8 mouse cellular contexts compared by ENCODE assay signal in the genomic region with DNA sequence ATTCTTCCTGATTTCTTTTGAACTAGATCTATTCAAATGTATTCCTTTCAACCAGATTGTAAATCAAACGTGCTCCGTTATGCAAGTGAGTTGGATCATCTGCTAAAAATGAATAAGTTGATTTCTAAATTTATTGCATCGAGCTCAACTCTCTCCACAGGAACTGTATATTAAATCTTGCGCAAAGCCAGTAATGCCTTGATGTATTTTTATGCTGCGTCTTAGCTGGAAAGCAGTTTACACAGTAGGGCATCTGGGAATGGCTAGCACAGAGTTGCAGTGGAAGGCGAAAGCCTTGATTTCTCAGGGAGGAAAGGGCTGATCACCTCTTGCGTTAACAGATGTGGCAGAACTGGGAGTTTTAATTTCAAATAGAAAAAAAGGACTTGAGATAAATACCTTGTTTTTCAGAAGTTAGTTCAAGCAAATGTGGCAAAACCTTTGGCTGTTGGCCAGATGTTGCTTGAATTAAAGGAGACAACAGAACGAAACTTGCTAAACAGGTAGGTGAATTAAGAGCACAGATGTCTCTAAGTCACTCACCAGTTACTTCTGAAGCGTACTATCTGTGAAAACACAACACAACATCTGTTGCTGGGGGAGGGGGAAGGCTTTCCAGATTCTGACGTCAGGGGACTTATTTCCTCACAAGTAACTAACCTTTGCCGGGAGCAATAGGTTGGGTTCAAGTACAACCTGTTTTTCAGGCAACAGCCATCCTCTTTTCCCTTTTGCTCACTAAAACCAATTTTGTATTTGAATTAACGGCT. TPM values are rescaled to one million over a fixed set of nuclear protein-coding genes. Genes with fewer than 3 reads are reported as not detected.
A peak's percentile ranks its signal among the peaks of the same experiment; 100 is the strongest.
DNase-seq lines count a peak whose midpoint lies in the region; ATAC-seq and TF ChIP-seq lines count a peak whose summit lies in the region.

No protein-coding gene starts in this region.

- H3K9ac ChIP-seq in liver, embryonic 13.5 days = peak overlapping the region; percentile 79

- no peak for TF ChIP-seq CTCF in spleen, adult 2 months (IDR thresholded peaks at IDR 0.05; ENCODE audit: extremely low read depth, insufficient read depth, insufficient read length, insufficient replicate concordance)

- TF ChIP-seq POLR2A in spleen, adult 2 months (IDR thresholded peaks at IDR 0.05; ENCODE audit: low read depth, low read length) = no peak

- WGBS in spleen, adult 2 months = 48% methylated on average over 12 of the region's 12 CpGs
- WGBS in liver, embryonic 13.5 days (ENCODE audit: insufficient replicate concordance) = 38% methylated on average over 12 of the region's 12 CpGs

- H3K4me1 ChIP-seq in spleen, adult 2 months (ENCODE audit: control insufficient read depth, insufficient read depth, insufficient read length) = no peaks in the 10 kb centered on the region
- H3K4me1 ChIP-seq in liver, embryonic 13.5 days (replicated peaks) = peaks cover 39% of the 10 kb centered on the region

- H3K4me2 ChIP-seq in liver, embryonic 13.5 days = peak overlapping the region; percentile 79

- H3K27me3 ChIP-seq in spleen, adult 2 months (ENCODE audit: control insufficient read depth, insufficient read depth, low read length) = no peaks in the 10 kb centered on the region
- H3K27me3 ChIP-seq in liver, embryonic 13.5 days = no peaks in the 10 kb centered on the region

- 0 out of 4 replicates have a peak, but pooled peaks have one; percentile 1 for ATAC-seq in hematopoietic stem cell, adult 5-6 weeks (replicated peaks in 1 of 2; ENCODE audit: insufficient read depth in 1 of 2, low FRiP score in 2 of 2, low TSS enrichment in 1 of 2, low read depth in 1 of 2, poor library complexity in 2 of 2, severe bottlenecking in 2 of 2)
- peak; percentile 53 for ATAC-seq in liver, embryonic 13.5 days (ENCODE audit: low read depth)

- intact Hi-C loops in gastrocnemius, postnatal 36 days (cut with DNase I) = loop anchor here (10.0 kb wide), 1 partner anchor 234 kb away; the partner anchor contains the start of gene Tmem14c

- DNase-seq in cerebellum, adult 9-10 months = peak; percentile 82
- no peak for DNase-seq in cerebellum, adult 9-11 months
- DNase-seq in spleen, adult 2 months (ENCODE audit: low read depth in 1 of 2, low spot score in 2 of 2) = peak; percentile 6 to 42
- DNase-seq in spleen, adult 12 weeks (ENCODE audit: low spot score) = no peak
- peak; percentile 73 for DNase-seq in liver, embryonic 13.5 days
- DNase-seq in skeletal muscle tissue, adult 2 months (ENCODE audit: low read depth, low spot score) = peak; percentile 50
- no peak for DNase-seq in gastrocnemius, postnatal 36 days

- H3K4me3 ChIP-seq in spleen, adult 2 months (ENCODE audit: extremely low read depth, insufficient read depth, insufficient read length) = peak overlapping the region; percentile 88
- peak overlapping the region; percentile 85 for H3K4me3 ChIP-seq in liver, embryonic 13.5 days (replicated peaks)

- H3K27ac ChIP-seq in spleen, adult 2 months (ENCODE audit: insufficient read depth, low read length) = no peak overlapping the region
- peak overlapping the region; percentile 86 for H3K27ac ChIP-seq in liver, embryonic 13.5 days

- no peaks in the 10 kb centered on the region for H3K36me3 ChIP-seq in spleen, adult 2 months (ENCODE audit: control insufficient read depth, insufficient read depth, low read length)
- no peaks in the 10 kb centered on the region for H3K36me3 ChIP-seq in liver, embryonic 13.5 days

- no peaks in the 10 kb centered on the region for H3K9me3 ChIP-seq in liver, embryonic 13.5 days (replicated peaks)

RNA-seq across cellular contexts. Expression of gene Smim13, which starts 0.7 kb away (rescaled TPM):
- polyA plus RNA-seq in spleen, adult 2 months (2012; rRNA removed) = 2.2 and 2.6 TPM in 2 replicates
- 10.3 and 11.0 TPM in 2 replicates for total RNA-seq in hematopoietic stem cell, adult 5-6 weeks (2017)
- polyA plus RNA-seq in liver, embryonic 13.5 days (2015; fragmentation: Nextera tagmentation; extraction: Ambion mirVana) = 5.4 and 6.6 TPM in 2 replicates
- total RNA-seq in gastrocnemius, postnatal 36 days (2021) = 10 to 100 TPM; 36.6 to 37.9 TPM

RNA-seq across cellular contexts. Expression of gene Gm17364, which starts 24.8 kb away (rescaled TPM):
- not detected in 2 replicates for polyA plus RNA-seq in spleen, adult 2 months (2012; rRNA removed)
- total RNA-seq in hematopoietic stem cell, adult 5-6 weeks (2017) = not detected in 2 replicates
- polyA plus RNA-seq in liver, embryonic 13.5 days (2015; fragmentation: Nextera tagmentation; extraction: Ambion mirVana) = not detected in 2 replicates
- not detected for total RNA-seq in gastrocnemius, postnatal 36 days (2021)

RNA-seq across cellular contexts. Expression of gene Elovl2, which starts 28.7 kb away (rescaled TPM):
- 0.04 and 0.07 TPM in 2 replicates for polyA plus RNA-seq in spleen, adult 2 months (2012; rRNA removed)
- 0.20 TPM in 1 of 2 replicates, not detected in the other for total RNA-seq in hematopoietic stem cell, adult 5-6 weeks (2017)
- 24.3 and 34.8 TPM in 2 replicates for polyA plus RNA-seq in liver, embryonic 13.5 days (2015; fragmentation: Nextera tagmentation; extraction: Ambion mirVana)
- total RNA-seq in gastrocnemius, postnatal 36 days (2021) = under 1 TPM in 1 of 2 experiments, not detected in 1; 0.05 TPM

Comparison
In these comparisons a context has a peak if more than half of its experiments do, and no peak if none do; other contexts are left out.
1. DNase-seq: peak in cerebellum, adult 9-10 months (single experiment), spleen, adult 2 months (2 of 2), liver, embryonic 13.5 days (single experiment) and skeletal muscle tissue, adult 2 months (single experiment); none in cerebellum, adult 9-11 months (single experiment), spleen, adult 12 weeks (single experiment) and gastrocnemius, postnatal 36 days (0 of 2).